Mouse (Mus musculus) ES-Bruce4 (cell line): ENCODE measurements around the gene Aadacl4.

Experiments used
- CTCF ChIP-seq: IDR thresholded peaks from one replicate; pipeline ENCODE4 v1.8.1; 2011; ENCODE audit warnings: low read depth, low read length
- EP300 ChIP-seq: IDR thresholded peaks from 2 replicates; pipeline ENCODE4 v1.6.1; 2011; ENCODE audit warnings: low read depth, low read length; ENCODE audit not compliant: insufficient read depth

DNA sequence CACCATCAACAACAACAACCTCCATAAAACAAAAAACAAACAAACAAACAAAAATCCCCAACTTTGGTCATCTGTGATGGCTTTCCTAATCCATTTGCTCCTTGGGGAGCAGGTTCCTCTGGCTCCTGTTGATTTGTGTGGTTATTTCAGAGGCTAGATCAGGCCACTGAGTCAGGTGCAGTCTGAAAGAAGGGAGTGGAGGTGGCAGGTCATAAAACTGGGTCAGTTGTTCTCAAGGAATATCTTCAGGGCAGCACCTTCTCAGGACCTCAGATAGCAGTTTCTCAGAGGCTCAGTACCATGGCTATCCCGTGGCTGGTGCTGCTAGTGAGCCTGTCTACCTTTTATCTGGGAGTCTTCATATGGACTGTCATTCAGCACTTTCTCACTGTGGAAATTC is at the start of gene Aadacl4:
- TF ChIP-seq CTCF (no peak), EP300 (no peak)
